Mouse (Mus musculus): ENCODE data around the gene Unc45a.

The Unc45a gene

GRCm38 (mm10) chr7:80340793-80341192, at the start of gene Unc45a:
Gene Unc45a, minus strand, starts transcription at chr7:80341005.
- peak within 1 kb of the TSS; percentile 80 for H3K4me3 ChIP-seq (replicated peaks; ENCODE audit: low read length)
- H3K36me3 ChIP-seq (ENCODE audit: insufficient read depth, low read length): peaks cover 30% of the 10 kb centered on the region
- peaks cover 28% of the 10 kb centered on the region for H3K27me3 ChIP-seq (ENCODE audit: insufficient read depth, low read length)
- TF ChIP-seq POU5F1 (IDR thresholded peaks at IDR 0.05; ENCODE audit: borderline replicate concordance, low read length) (no peak), CTCF (conservative IDR thresholded peaks at IDR 0.05; ENCODE audit: low read length) (peak; percentile 26)
- peaks cover 42% of the 10 kb centered on the region for H3K4me1 ChIP-seq (replicated peaks; ENCODE audit: low read depth, low read length)
- H3K9me3 ChIP-seq (ENCODE audit: low read length): no peaks in the 10 kb centered on the region

- Histone ChIP-seq H3K27me3 (ENCODE audit: insufficient read depth, low read length) (peaks cover 44% of the 10 kb centered on the region), H3K4me3 (replicated peaks; ENCODE audit: low read length) (peak within 1 kb of the TSS; percentile 73), H3K36me3 (ENCODE audit: insufficient read depth, low read length) (peaks cover 16% of the 10 kb centered on the region), H3K9me3 (ENCODE audit: low read length) (no peaks in the 10 kb centered on the region), H3K4me1 (replicated peaks; ENCODE audit: low read depth, low read length) (peaks cover 56% of the 10 kb centered on the region)
- no peak for TF ChIP-seq POU5F1 (IDR thresholded peaks at IDR 0.05; ENCODE audit: borderline replicate concordance, low read length)
- no peak for TF ChIP-seq NANOG (IDR thresholded peaks at IDR 0.05; ENCODE audit: borderline replicate concordance, low read length)
Measured at GRCm38 (mm10) chr7:80387633-80388543, 47.1 kb upstream of the Unc45a start, which contains the start of gene Fes. Gene Fes, minus strand, starts transcription at chr7:80387946.

- Histone ChIP-seq H3K9me3 (ENCODE audit: low read length) (no peaks in the 10 kb centered on the region), H3K27me3 (ENCODE audit: insufficient read depth, low read length) (peaks cover 51% of the 10 kb centered on the region), H3K4me1 (replicated peaks; ENCODE audit: low read depth, low read length) (peaks cover 57% of the 10 kb centered on the region), H3K36me3 (ENCODE audit: insufficient read depth, low read length) (peaks cover 8% of the 10 kb centered on the region), H3K4me3 (replicated peaks; ENCODE audit: low read length) (peak overlapping the region; percentile 73)
- TF ChIP-seq NANOG (IDR thresholded peaks at IDR 0.05; ENCODE audit: borderline replicate concordance, low read length) (no peak), CTCF (conservative IDR thresholded peaks at IDR 0.05; ENCODE audit: low read length) (no peak), POU5F1 (IDR thresholded peaks at IDR 0.05; ENCODE audit: borderline replicate concordance, low read length) (no peak)
Measured at GRCm38 (mm10) chr7:80387033-80387632, 46.3 kb upstream of the Unc45a start.

GRCm38 (mm10) chr7:80386235-80386930, 45.6 kb upstream of the Unc45a start:
- Histone ChIP-seq H3K4me3 (replicated peaks; ENCODE audit: low read length) (peak overlapping the region; percentile 73), H3K9me3 (ENCODE audit: low read length) (no peaks in the 10 kb centered on the region), H3K27me3 (ENCODE audit: insufficient read depth, low read length) (peaks cover 59% of the 10 kb centered on the region), H3K4me1 (replicated peaks; ENCODE audit: low read depth, low read length) (peaks cover 62% of the 10 kb centered on the region), H3K36me3 (ENCODE audit: insufficient read depth, low read length) (peaks cover 1% of the 10 kb centered on the region)
- no peak for TF ChIP-seq POU5F1 (IDR thresholded peaks at IDR 0.05; ENCODE audit: borderline replicate concordance, low read length)
- TF ChIP-seq CTCF (conservative IDR thresholded peaks at IDR 0.05; ENCODE audit: low read length): peak; percentile 50

- H3K4me1 ChIP-seq (replicated peaks; ENCODE audit: low read depth, low read length): peaks cover 63% of the 10 kb centered on the region
- TF ChIP-seq CTCF (conservative IDR thresholded peaks at IDR 0.05; ENCODE audit: low read length) (no peak), NANOG (IDR thresholded peaks at IDR 0.05; ENCODE audit: borderline replicate concordance, low read length) (no peak), POU5F1 (IDR thresholded peaks at IDR 0.05; ENCODE audit: borderline replicate concordance, low read length) (no peak)
- H3K4me3 ChIP-seq (replicated peaks; ENCODE audit: low read length): peak overlapping the region; percentile 57
- H3K27me3 ChIP-seq (ENCODE audit: insufficient read depth, low read length): peaks cover 64% of the 10 kb centered on the region
- no peaks in the 10 kb centered on the region for H3K36me3 ChIP-seq (ENCODE audit: insufficient read depth, low read length)
- H3K9me3 ChIP-seq (ENCODE audit: low read length): no peaks in the 10 kb centered on the region
Measured at GRCm38 (mm10) chr7:80382919-80383318, 42.1 kb upstream of the Unc45a start.

- Histone ChIP-seq H3K4me3 (replicated peaks; ENCODE audit: low read length) (no peak overlapping the region), H3K36me3 (ENCODE audit: insufficient read depth, low read length) (no peaks in the 10 kb centered on the region), H3K9me3 (ENCODE audit: low read length) (no peaks in the 10 kb centered on the region), H3K4me1 (replicated peaks; ENCODE audit: low read depth, low read length) (peaks cover 52% of the 10 kb centered on the region), H3K27me3 (ENCODE audit: insufficient read depth, low read length) (peaks cover 55% of the 10 kb centered on the region)
- TF ChIP-seq NANOG (IDR thresholded peaks at IDR 0.05; ENCODE audit: borderline replicate concordance, low read length): no peak
- peak; percentile 65 for TF ChIP-seq CTCF (conservative IDR thresholded peaks at IDR 0.05; ENCODE audit: low read length)
Measured at GRCm38 (mm10) chr7:80379531-80379930, 38.7 kb upstream of the Unc45a start.

GRCm38 (mm10) chr7:80377471-80377870, 36.7 kb upstream of the Unc45a start:
- Histone ChIP-seq H3K9me3 (ENCODE audit: low read length) (no peaks in the 10 kb centered on the region), H3K4me1 (replicated peaks; ENCODE audit: low read depth, low read length) (peaks cover 41% of the 10 kb centered on the region), H3K4me3 (replicated peaks; ENCODE audit: low read length) (no peak overlapping the region), H3K27me3 (ENCODE audit: insufficient read depth, low read length) (peaks cover 52% of the 10 kb centered on the region), H3K36me3 (ENCODE audit: insufficient read depth, low read length) (no peaks in the 10 kb centered on the region)
- TF ChIP-seq POU5F1 (IDR thresholded peaks at IDR 0.05; ENCODE audit: borderline replicate concordance, low read length) (no peak), CTCF (conservative IDR thresholded peaks at IDR 0.05; ENCODE audit: low read length) (peak; percentile 97)

- H3K27me3 ChIP-seq (ENCODE audit: insufficient read depth, low read length): peaks cover 50% of the 10 kb centered on the region
Measured at GRCm38 (mm10) chr7:80376192-80376591, 35.4 kb upstream of the Unc45a start.

More at GRCm38 (mm10) chr7:80376192-80376591, 35.4 kb upstream of the Unc45a start:
- Histone ChIP-seq H3K9me3 (ENCODE audit: low read length) (no peaks in the 10 kb centered on the region), H3K4me3 (replicated peaks; ENCODE audit: low read length) (no peak overlapping the region), H3K4me1 (replicated peaks; ENCODE audit: low read depth, low read length) (peaks cover 36% of the 10 kb centered on the region), H3K36me3 (ENCODE audit: insufficient read depth, low read length) (no peaks in the 10 kb centered on the region)
- no peak for TF ChIP-seq POU5F1 (IDR thresholded peaks at IDR 0.05; ENCODE audit: borderline replicate concordance, low read length)
- no peak for TF ChIP-seq NANOG (IDR thresholded peaks at IDR 0.05; ENCODE audit: borderline replicate concordance, low read length)
- no peak for TF ChIP-seq CTCF (conservative IDR thresholded peaks at IDR 0.05; ENCODE audit: low read length)
